Mouse (Mus musculus) mouse embryonic stem cell (cell line): ENCODE data around the gene Immp2l.

Experiments
- in situ Hi-C, 2 experiments: fragments of 300-500 bp; cut with MboI; formaldehyde crosslinking; loops; 1 replicate in 1 of 2; 3 replicates in 1 of 2; pipeline ENCODE4 v1.14.3; 2019 to 2020; ENCODE audit warnings: low sequenced_read_pairs in 2 of 2, low pct_unique_long_range_greater_than_20kb in 1 of 2, mixed read lengths in 1 of 2; ENCODE audit not compliant: unreplicated experiment in 1 of 2

Immp2l gene

DNA sequence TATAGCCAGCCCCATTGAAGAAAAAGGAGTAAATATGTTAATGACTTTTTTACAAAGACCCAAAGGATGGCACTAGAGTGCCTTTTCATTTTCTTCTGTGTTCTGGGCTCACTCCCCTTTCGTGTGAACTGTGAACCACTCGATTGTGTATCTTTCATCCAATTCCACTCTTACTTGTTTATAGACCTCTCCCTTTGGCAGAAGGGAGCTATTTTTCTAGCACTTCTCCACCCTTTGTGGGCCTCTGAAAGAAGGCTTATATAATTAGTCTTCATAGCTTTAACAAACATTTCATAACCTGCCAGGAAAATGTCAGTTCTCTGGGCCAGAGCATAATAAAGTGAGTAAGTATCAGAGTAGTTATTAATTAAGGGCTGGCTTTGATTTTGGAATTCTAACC, 327.4 kb downstream of the Immp2l start:
- in situ Hi-C loops: no loop called here

DNA sequence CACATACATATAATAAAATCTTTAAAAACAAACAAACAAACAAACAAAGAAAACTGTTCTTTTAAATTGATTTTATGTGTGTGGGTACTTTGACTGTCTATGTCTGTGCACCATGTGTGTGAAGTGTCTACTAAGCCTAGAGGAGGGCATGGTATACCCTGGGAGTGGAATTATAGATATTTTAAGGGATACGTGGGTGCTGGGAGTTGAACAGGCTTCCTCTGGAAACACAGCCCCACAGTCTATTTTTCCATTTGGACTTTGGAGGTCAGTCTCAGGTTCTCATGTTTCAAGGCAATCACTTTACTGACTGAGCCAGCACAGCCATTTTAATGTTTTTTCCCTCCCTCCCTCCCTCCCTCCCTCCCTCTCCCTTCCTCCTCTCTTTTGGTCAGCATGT, 331.0 kb downstream of the Immp2l start:
- in situ Hi-C loops: no loop called here

DNA sequence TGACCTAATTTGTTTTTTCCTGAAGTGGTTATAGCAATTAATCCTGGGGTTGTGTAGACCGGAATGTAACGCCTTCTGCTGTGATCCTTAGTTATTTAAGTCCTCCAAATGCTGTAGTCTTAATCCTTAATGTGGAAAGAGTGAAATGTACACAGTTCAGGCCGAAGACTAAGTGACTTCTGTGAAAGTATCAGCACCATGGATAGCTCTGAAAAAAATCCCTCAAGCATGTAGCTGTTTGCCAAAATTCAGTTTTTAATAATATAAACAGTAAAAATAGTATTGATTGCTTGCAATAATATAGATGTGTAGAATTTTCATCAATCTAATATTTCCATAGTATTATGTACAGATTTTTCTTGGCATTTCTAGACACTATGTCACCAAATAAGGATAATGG, 332.1 kb downstream of the Immp2l start:
- in situ Hi-C loops: no loop called here

DNA sequence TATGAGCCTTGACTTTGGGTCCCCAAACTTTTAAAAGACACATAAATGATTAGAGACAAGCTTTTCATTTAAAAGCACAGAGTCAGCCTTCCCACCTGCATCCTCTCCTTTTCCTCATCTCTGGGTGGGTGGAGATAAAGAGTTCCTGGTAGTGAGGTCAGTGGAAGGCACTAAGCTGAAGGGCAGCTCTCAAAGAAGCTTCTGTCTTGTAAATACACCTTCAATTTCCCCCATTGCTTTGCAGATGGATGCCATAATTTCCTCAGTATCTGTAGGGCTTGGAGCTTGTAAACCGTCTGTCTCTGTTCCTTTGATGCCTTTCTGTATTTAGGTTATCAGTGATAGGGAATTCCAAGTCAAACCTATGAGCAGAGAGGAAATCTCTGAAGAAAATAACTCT, 362.8 kb downstream of the Immp2l start:
- in situ Hi-C loops: no loop called here

DNA sequence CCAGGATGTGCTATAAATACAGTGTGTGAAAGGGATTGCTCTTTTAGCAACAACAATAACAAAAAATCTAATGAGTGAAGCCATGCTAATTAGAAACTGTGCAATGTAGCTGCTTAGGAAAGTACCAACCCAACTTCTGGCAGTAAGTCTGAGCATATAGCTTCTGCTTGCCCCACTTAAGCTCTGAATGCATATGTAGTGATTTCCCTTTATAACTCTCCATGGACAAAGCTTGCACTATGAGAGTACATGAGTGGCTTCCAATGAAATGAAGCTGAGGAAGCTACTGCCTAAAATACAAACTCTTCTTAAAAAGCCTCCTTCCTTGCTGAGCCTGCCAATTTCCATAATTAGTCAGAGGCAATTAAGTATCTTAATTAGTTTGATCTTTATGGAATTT, 370.3 kb downstream of the Immp2l start:
- in situ Hi-C loops: no loop called here

DNA sequence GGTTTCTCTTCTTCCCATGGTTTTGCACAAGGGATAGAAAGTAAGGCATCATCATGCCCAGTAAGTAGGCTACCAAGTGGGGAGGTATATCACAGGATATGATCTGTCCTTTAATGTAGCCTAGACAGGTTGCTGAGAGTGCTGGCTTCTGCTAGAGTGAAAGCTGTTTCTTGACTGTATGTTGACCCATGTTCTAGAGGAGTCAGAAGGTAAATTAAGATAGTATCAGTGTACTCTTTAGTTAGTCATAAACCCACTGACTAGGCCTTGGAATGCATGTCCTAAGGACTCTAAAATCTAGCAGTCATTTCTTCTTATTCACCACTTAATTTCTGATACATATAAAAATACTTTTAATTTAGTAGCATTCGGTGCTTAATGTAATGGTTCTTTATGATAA, 377.2 kb downstream of the Immp2l start:
- in situ Hi-C loops: no loop called here

DNA sequence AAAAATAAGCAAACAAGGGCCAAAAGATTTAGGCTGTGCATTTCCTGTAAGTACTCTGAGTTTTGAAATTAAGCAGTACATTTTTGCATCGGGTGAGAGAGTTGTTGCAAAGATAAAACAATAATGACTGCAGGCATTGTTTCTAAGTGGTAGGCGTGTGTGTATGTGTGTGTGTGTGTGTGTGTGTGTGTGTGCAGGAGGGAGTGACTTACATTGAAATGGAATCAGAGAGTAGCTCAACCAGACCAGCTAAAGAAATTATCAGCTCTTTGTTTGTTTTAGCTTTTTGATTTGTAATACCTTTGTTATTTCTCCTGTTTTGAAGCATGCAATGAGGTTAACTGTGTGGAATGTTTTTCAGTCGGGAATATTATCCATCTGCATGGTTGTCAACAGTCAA, 378.0 kb downstream of the Immp2l start:
- in situ Hi-C loops: no loop called here

DNA sequence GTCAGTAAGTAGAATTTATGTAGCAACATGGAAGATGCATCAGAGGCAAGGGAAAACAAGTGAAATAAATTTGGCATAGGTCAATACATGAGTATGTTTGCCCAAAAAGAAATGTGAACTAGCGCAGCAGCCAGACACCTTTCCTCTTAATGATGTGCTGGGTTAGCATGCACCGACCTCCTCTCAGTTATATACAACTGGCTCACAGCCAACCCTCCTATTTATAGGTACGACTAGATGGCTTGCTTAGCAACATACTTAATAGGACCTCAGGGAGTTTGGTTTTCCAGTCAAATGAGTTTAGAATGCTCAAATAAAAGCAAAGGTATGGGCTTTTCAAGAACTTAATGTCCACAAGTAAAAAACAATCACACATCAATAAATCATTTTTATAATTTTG, 385.5 kb downstream of the Immp2l start:
- in situ Hi-C loops: no loop called here

DNA sequence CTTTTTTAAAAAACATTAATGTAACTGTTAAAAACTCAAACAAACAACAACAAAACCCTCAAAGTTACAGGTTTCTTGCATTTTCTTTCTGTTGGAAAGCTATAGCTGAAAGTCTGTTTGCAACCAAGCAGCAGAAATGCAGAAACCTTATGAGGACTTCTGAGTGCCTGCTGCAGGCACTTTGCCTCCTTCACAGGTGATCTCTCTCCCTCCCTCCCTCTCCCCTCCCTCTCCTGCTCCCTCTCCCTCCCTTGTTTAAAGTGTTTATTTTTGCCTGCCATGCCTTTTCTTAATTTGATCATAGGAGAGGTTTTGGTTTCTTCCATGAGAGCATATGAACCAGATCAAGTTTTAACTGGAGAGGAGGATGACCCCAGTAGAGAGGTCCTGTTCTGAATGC, 392.7 kb downstream of the Immp2l start:
- in situ Hi-C loops: no loop called here

DNA sequence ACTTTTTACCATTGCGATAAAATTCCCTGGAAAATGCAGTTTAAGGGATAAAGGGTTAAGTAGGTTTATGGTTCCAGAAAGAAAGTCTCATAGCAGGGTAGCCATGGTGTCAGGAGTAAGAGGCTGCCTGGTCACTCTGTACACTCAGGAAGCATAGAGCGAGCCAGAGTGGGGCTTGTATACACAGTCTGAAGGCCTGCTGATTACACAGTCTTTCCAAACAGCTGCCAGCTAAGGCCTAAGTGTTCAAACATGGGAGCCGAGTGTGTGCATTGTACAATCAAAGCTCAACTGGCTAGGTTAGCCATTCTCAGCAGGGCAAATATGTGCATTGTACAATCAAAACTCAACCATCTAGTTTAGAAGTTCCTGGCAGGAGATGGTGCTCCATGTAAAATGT, 393.2 kb downstream of the Immp2l start:
- in situ Hi-C loops: no loop called here

DNA sequence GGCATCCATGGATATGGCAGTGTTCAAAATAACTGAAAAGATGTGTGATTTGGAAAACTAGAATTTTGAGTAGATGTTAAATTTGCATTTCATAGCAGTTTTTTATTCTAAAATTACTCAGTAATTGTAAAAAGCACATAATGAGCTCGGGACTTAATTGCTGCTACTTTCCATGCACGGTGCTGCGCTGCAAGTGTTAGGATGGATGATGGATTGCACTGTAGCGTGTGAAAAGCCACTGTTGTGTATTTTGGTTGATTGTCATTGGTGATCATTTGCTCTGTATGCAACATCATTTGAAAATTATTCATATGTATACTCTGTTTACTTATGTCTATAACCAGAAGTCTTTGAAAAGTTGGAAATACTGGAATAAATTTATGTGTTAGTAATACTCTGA, 394.1 kb downstream of the Immp2l start:
- in situ Hi-C loops: no loop called here

DNA sequence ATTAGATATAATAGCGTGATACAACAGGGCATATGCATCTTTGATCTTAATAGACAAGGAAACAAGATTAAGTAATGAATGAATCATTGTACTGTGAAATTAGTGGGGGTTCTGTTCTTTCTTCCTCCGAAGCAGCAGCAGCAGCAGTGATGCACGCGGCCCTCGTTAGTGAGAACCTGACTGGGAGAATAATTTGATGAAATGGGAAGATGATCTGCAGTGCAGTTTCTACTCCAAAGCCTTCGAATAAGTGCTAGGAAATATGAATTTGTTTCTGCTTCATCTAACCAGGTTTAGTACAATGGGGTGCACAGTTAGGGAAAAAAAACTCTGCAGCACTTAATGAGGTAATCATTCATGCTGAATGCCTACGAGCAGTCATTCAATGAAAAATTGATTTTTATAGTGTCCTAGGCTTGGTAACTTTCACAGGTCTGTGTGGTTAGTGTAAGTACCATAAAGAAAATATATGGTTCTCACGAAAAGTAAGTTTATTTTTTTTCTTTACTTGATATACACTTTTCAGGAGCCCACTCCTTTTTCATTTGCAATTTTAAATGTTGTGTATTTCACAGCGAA, 401.3 kb downstream of the Immp2l start:
- in situ Hi-C loops: no loop called here

DNA sequence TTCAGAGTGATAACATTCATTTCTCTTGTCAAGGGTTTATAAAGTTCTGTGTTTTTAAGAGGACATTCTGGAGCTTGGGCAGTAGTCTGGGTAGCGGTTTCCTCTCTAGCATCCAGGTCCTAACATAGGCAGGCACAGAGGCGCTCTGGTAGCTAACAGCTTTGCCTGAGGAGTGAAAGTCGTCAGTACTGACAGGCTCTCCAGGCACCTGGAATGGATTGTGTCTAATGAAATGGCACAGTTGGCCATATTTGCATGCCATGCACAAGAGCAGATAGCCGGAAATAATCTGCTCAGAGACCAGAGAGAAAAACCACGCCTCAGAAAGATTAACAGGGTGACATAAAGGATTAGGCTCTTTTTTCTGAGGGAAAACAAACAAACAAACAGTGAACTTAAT, 403.6 kb downstream of the Immp2l start:
- in situ Hi-C loops: no loop called here

DNA sequence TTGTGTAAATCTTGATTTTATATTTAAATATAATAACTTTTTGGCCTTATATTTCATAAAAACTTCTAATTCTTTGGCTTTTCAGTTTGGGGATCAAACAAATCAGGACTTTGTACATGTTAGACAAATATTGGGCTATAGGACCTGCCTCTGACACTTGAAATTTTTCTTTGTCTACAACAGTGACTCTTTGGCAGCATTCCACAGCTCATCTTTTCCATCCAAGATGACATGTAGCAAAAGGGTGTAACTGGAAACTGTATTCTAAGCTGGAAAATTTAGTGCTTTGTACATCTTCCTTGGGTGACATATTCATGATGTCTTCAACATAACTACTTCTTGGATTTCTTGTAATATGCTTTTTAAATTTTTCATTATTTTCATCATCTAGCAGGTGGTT, 404.9 kb downstream of the Immp2l start:
- in situ Hi-C loops: no loop called here

DNA sequence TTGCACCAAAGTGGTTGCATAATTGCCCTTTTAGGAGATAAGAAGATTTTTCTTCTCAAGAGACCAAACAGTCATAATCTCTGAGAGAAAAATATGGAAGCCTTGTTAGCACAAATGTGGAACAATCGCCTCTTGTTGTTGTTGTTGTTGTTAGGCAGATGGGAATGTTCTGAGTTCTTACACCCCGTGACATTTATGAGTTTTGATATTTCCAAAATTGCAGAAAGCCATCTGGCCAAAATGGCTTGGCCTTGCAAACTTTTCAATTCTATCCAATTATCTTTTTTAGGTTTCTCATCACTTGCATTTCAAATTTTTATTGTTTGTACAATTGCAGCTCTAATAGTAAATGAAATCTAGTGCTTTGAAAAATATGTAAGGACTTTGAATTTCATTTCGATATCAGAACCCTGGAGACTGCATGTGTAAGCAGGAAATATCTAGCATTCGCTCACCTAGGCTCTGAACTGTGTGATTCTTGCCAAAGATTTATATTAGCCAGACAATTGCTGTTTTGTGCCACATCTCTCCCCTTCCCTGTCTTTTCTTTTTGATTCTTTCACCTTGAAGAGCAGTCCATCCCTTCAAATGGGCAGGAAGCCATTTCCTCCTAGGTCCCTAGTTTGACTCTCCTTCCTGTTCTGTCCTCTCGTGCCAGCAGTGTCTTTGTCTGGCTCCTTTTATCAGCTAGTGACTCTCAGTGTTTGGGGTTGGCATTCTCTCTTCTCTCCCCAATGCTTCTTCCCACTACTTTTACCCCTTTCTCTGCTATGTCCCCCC, 412.5 kb downstream of the Immp2l start:
- in situ Hi-C loops: no loop called here

DNA sequence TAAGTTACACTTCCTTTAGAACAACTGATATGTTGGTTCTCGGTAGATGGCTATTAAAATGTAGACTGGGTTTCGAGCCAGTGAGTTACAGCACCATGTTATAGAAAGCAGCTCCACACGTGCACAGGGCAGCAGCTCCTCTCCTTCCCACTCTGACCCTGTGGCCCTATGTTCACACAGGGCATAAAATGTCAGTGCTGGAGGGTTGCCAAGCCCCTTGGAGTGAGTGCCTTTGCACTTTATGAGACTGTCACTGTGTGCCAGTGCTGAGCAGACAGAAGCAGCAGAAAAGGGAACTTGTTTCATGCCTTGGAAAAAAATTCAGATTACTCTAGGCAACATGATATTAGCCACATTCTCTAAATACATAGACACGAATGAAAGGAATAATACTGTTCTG, 414.6 kb downstream of the Immp2l start:
- in situ Hi-C loops: no loop called here

DNA sequence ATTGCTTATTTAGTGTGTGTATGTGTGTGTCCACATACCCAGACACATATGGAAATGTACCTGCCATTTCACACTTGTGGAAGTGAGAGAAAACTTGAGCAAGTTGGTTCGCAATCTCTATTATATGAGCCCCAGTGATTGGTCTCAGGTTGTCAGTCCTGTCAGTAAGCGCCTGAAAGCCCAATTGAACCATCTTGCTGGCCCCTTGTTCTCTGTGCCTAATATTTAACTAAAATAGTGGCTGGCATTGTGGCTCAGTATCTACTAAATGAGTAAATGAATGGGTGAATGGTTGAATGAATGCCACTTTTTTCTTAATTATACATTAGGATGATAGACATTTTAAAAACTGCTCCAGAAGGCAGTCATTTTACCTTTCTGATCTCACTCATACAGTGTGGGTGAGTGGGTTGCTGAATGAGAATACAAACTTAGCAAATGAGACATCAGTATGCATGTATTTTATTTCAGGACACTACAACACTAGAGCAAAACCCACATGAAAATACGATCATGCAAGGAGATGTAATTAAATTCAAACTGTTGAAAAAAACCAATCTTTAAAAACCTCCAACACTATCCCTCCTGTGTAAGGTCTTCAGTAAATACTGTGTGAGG, 444.6 kb downstream of the Immp2l start:
- in situ Hi-C loops: no loop called here

DNA sequence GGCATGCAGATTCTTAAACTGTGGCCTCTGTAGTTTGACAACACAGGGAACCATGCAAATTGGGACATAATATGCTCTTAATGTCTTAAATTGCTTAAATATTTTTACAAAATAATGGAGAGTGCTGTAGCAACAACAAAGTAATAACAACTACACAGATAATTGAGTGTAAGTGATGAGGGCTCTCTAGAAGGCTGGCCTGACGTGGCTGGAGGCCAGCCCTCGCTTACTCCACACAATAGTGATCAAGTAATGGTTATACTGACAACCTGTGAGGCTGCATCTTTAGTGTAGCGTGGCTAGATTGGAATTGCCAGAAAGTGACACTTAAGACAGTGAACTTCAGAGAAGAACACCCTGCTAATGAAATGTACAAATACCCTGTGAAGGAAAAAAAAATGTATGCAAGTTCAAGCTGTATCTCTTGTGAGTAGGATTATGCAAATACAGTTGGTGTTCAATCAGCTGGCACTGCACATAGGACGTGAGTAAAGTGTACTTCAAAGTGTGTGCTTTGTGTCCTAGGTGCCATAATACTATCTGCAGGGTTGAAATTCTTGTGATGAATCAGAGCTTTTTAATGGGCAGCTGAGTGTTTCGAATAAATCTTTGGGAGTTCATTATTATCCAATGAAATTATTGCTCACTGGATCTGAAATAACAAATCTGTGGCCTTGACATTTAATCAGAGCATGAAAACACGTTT, 445.4 kb downstream of the Immp2l start:
- in situ Hi-C loops: no loop called here

DNA sequence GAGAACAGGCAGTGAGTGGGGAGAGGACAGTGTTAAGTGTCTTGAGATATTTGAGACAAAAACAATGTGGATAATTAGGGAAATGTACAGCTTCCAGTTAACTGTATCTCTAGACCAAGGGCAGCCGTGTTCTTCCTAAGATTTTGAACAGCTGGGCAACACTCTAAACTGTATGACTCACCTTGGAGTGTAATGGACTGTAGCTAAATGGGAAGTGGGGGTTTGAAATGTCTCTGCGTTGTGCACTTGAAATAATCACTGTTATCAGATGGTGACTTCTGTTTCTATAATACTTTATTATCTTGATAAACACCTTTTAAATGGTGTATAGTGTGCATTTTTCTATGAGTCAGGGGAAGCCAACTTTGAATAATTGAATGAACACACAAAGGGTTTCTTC, 457.6 kb downstream of the Immp2l start:
- in situ Hi-C loops: loop anchor here (10.0 kb wide), 2 partner anchors 637 to 647 kb away; no protein-coding TSS in a partner anchor
